Mouse (Mus musculus): ENCODE measurements around the gene Zc2hc1c.
A peak's percentile ranks its signal among the peaks of the same experiment; 100 is the strongest.

Gene Zc2hc1c

DNA sequence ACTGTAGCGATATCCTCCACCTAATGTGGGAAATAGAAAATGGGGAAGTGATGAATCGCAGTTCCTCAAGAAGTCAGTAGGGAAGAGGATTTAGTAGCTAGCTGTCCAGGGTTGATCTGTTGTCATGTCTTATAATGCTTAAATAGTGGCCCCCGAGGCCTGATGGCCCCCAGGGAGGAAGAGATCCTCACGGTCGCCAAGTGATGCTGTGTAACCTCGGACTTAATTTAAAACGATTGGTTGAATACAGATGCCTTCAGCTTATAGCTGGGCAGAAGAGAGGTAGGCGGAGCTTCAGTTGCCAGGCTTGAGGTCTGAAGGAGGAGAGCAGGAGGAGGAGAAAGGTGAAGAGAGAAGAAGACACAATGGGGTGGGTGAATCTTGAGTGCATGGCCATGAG is 4.1 kb upstream of the Zc2hc1c start:
- DNase-seq (ENCODE audit: low read depth, low spot score), result no peak

DNA sequence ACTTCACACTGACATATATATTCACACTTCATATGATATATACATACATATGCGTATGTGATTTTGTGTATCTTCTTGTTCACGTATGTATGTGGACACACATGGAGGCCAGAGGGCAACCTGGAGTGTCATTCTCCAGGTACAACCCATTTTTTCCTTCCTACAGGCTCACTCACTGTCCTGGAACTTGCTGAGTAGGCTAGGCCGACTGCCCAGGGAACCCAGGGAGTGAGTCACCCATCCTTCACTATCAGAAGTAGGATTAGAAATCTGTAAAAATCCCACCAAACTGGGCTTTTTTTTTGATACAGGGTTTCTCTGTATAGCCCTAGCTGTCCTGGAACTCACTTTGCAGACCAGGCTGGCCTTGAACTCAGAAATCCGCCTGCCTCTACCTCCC is 3.4 kb upstream of the Zc2hc1c start:
- no peak for DNase-seq (ENCODE audit: low read depth, low spot score)

DNA sequence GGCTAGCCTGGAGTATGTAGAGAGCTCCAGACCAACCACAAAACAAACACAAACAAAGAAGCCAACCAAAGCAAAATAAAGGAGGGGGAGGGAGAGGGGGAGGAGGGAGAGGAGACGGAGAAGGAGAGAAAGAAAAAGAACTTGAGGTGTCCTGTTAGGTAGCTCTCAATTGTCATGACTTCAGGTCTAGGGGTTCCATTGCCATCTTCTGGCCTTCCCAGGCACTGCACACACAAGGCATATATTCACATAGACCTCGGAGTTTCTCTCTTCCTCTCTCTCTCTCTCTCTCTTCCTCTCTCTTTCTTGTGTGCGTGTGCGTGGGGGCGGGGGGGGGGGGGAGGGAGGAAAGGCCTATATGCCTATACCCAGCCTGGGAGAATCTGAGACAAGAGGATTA is 1.4 kb upstream of the Zc2hc1c start:
- no peak for DNase-seq (ENCODE audit: low read depth, low spot score)

DNA sequence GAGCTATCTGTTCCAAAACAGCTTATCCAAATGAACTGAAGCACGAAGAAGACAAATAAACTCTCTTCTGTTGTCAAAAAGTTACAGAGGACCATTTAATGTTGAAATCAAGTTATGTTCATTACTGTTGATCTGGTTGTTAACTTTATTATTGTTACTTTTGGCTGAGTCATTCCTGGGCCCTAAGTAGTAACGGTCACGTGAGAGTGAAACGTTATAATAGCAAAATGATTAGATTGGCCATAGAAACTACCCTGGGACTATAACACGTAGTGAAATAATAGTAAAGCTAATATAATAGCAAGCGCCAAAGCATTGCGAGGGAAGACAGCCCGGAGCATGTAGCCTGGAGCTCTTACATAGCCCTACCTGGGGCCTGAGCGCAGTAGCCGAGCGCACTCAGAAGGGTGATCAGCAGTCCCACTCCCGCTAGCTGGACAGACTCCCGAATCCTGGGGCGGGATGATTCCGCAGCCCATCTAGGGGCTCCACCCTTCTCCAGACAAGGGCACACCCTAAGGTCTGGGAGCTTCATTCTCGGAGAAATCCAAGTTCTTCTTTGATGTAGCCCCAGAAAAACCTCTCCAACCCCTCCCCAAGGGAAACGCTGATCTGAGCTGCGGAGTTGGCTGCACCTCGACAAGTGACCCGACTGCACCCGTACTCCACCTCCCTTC is 444 bp upstream of the Zc2hc1c start, which contains the start of gene Acyp1:
Gene Acyp1, minus strand, starts transcription at position 630 of the 677 bp plus-strand sequence.
- DNase-seq (ENCODE audit: low read depth, low spot score), result no peak

DNA sequence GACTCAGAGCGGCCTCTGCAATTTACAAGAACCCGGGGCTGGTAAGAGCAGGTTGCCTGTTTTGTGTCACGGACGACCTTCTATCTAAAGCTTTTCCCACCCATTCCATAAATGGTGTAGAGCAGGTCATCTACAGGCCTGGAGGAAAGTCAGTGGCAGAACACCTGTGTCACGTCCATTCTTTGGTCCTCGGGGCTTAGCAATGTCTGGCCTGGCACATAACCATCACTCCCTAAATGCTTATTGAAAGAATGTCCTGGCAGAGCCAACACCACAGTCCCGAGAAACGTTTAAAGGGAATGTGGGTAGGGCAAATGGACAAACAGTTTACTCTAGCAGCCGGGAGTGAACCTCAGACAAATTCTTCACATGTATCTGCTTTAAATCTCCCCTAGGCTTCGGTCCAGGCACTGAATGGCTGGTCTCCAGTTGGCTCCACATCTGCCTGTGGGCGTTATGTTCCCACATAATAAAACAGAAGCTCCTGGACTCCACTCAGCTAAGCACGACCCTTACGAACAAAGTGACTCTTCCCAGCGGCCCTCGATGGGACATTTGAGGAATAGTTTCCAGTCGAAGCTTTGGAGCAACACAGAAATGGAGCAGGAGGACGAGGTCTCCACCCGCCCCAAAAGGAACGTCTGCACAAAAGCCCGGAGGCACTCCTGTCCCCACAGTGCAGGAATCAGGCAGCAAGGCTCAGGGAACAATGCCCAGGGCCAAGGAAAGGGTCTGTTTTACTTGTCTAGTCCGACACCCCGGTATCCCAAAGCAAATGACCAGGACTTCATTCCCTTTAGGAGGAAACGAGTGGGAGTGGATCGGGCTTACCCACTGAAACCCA is 988 bp downstream of the Zc2hc1c start:
- no peak for DNase-seq (ENCODE audit: low read depth, low spot score)

DNA sequence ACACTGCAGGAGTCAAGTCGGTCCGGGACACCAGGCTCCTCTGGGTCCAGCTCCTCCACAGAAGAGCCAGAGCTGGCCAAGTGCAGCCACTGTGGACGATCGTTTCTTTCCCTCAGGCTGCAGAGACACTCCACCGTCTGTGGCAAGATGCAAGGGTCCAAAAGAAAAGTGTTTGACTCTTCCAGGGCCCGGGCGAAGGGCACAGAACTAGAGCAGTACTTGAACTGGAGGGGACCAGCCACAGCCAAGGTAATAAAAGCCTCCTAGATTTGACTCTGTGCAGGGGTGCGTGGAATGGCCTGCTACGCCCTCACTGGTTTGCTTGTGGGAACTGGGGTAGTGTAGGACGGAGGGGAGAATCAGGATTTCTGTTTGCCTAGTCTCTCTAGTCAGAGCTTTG is 2.2 kb downstream of the Zc2hc1c start:
- DNase-seq (ENCODE audit: low read depth, low spot score), result no peak

DNA sequence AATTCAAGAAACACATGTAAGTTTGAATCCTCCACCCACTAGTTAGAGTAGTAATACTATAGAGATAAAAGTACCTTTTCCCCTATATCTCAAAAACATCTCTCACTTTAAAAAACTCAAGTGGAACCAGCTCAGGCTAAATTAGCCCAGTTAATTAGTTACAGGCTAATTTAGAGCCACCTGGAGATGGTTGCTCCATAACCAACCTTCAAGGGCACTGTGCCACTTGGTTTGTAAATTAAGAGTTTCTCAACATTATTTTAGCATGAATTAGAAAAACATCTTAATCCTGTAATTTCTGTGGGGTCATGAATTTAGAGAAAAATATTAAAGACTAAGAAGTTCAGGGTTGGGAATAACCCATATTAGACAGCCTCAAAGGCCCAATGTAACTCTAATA is 3.1 kb downstream of the Zc2hc1c start:
- no peak for DNase-seq (ENCODE audit: low read depth, low spot score)

DNA sequence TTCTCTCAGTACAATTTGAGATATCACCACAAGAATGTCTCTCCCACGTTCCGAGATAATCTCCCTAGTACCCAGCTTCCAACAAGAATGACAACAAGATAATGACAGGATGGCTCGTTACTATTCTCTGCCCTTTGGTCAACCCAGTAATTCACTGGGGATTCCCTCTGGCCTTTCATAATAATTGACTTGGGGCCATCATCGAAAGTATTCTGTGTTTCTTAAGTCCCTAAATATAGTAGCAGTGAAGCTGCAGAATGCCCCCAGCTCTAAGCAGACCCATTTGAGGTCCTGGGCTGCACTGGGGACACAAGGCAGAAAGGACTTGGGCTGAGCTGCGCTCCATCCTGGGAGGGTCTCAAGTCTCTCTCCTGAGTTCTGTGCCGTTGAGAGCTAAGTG is 3.9 kb downstream of the Zc2hc1c start:
- DNase-seq (ENCODE audit: low read depth, low spot score), result no peak

DNA sequence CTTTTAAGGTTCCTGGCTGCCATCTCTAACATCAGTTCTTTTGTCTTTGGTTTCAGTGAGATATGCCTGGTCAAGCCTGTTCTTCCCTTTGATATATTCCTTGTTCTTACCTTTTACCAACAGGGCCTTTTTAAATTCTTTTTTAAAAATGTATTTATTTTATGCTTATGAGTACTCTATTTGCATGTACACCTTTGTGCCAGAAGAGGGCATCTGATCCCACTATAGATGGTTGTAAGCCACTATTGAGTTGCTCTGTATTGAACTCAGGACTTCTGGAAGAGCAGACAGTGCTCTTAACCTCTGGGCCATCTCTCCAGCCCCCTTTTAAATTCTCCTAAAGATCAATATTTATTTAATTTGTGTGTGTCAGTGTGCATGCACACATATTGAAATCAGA is 4.5 kb downstream of the Zc2hc1c start:
- no peak for DNase-seq (ENCODE audit: low read depth, low spot score)

DNA sequence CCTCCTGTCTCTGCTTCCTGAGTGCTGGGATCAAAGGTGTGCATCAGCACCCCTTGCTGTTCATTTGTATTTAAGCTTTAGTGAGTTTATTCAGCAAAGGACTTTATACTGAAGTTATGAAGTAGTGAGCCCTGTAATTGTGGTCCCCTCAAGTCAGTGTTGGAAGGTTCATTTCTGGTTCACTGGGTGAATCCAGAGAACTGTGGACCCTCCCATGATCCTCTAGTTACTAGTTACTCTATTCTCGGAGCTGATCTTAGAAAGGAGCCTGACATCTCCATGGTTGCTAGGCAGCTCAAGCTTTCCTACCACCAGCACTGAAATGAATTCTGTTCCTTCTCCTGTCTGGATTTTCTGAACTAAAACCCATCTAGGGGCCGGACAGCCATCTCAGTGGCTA is 7.1 kb downstream of the Zc2hc1c start:
- DNase-seq (ENCODE audit: low read depth, low spot score), result no peak

DNA sequence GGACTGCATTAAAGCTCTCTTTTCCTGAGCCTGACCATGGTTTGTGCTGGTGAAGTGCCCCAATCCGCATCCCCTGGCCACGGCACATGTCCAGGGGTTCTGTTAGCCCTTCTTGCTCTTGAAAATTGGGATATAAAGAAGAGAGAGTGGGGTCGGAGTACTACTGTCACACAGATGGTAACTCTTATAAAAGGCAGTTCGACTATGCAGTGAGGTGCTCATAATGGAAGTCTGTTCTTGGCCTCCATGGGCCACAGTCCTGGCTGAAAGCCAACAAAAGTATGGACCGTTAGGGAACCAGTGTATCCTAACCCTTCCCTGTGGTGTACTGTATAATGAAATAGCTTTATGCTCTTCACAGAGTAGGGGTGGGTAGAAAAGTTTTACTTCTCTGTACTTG is 8.5 kb downstream of the Zc2hc1c start:
- DNase-seq (ENCODE audit: low read depth, low spot score), result no peak

DNA sequence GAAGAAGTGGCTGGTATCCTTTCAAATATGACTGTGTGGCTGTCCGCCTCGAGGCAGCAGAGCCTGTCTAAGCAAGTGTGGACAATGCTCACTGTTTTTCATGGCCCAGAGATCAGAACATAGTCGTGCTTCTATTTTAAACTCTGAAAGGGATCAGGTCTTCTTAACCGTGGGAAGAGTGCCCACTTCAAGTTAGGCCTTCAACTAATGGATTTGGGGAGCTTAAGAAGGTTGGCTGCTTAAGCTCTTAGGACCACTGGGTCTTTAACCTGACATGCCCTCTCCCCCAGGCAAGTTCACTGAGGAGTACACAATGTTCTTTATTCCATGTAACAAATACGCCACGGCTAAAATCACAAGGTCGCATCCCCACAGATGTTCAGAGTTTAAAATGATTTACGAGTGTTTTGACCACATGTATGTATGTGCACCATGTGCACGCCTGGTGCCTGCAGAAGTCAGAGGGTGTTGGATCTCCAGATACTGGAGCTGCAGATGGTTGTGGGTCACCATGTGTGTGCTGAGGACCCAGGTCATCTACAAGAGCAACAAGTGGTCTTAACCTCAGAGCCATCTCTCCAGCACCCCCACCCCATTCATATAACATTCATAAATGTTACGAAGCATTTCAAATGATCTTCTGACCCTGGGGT is 9.1 kb downstream of the Zc2hc1c start:
- DNase-seq (ENCODE audit: low read depth, low spot score), result no peak

DNA sequence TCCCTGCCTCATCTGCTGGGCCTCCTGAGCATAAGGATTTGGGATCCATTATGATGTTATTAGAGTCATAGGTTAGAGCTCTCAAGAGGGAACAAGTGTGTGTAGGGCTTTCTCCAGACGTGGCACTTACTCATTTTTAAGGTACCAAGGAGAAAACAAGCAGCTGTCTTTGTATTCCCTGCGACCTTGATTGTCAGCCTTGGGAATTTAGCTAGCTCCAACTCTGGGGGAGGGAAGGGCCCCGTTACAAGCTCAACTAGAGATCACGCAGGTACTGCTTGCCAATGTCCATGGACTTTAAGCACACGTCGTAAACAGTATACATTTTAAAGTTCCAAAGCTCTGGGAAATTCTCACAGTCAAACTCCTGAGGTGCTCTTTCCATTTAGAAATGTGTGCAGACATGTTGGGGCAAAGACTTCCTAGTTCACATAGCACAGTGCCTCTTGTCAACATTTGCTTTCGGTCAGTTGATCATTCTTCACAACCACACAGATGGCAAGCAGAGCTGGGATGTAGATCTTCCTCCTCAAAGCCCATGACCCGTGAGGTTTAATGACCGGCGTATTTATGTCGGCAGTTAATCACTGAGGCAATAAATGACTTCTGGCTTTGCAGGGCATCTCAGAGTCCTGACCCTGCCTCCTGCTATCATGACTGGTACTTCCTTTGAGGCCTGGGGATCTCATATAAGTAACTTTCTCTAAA is 9.9 kb downstream of the Zc2hc1c start:
- DNase-seq (ENCODE audit: low read depth, low spot score), result no peak

DNA sequence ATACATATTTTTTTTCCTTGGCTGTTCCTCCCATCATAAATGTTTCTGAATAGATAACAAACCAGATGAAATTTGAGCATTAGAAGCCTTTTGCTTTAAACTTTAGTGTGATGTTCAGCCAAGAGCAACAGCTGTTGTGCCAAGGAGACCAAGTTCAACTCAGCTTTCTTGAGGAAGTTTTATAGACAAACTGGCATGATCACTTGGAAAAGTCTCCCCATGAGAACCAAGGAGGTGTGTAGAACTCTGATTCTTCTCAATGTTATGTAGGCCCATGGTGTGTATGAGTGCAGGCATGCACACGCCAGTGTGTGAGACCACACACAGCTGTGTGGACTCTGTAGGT is 10.4 kb downstream of the Zc2hc1c start:
- no peak for DNase-seq (ENCODE audit: low read depth, low spot score)

DNA sequence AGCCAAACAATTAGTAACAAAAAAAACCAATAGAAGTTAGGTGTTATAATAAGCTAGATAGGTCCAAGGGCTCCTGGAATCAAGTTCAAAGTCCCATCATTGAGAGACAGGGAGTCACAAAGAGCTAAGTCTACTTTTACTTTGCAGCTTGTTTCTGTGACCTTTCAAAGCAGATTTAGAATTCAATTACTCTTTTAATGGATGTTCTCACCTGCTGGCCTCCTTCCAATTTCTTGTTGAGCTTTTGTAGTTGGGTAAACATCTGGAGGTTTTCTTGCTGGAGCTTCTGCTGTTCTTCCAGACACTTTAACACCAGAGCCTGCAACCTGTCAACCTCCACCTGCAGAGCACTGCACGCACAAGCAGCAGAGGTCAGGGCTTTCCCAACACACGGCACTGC is 14.9 kb downstream of the Zc2hc1c start:
- no peak for DNase-seq (ENCODE audit: low read depth, low spot score)

DNA sequence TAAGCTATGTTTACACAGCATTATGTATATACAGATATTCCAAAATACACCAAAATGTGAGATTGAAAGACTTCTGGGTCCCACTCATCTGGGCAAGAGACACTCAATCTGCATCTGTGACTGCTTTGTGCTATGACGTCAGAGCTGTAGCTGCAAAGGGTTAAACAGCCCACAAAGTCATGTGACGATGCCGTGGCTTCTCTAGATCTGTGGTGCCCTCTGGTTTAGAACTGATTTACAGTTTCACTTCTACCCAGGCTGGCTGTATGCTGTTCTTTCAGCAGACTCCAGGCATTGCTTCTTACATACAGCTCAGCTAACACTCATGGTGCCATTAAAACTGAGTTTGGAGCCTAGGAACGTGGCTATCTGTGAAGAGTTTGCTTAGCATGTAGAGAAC is 16.3 kb downstream of the Zc2hc1c start:
- no peak for DNase-seq (ENCODE audit: low read depth, low spot score)

DNA sequence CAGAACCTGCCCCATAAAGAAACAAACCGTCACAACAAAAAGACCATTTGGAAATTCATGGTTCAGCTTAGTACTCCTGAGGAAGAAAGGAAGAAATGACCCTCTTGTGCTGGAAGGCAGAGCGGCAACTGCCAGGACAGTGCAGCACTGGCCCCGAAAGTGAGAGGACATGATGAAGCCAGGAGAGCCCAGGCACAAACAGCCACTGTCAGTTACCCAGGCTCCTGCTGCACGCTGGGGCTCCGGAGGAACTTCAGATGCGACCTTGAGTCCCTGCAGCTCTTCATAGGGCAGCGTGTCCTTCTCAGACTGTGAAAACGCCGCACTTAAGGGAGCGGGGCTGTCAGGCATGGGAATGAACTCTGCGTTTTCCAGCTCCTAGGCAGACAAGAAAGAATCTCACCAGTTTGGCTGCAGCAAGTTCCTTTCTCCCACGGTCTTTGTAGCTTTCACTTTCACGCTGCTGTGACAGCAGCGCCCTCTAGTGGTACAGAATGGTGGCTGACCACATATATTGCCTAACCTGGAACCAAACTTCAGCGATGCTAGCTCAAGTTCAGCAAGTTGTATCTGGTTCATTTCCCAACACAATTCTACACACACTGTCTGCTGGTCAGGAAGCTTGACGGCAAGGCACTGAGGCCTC is 17.0 kb downstream of the Zc2hc1c start:
- peak; percentile 86 for DNase-seq (ENCODE audit: low read depth, low spot score)

DNA sequence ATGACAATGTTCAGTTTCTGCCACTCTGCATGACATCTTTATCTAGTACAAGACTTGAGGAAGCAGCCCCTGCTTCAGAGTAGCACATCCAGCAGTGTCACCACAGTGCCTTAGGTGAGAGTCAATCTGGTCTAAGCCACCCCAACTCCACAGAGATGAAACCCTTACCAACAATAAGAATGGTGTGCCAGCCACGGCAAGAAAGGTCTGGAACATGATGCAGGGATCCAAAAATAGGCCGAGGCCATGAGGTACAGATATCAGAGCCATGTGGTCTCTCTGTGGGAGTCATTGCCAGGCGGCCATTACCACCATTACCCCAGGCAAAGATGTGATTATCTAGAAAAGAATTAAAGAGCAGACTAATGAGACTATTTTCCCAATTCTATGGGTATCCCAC is 20.3 kb downstream of the Zc2hc1c start:
- no peak for DNase-seq (ENCODE audit: low read depth, low spot score)

DNA sequence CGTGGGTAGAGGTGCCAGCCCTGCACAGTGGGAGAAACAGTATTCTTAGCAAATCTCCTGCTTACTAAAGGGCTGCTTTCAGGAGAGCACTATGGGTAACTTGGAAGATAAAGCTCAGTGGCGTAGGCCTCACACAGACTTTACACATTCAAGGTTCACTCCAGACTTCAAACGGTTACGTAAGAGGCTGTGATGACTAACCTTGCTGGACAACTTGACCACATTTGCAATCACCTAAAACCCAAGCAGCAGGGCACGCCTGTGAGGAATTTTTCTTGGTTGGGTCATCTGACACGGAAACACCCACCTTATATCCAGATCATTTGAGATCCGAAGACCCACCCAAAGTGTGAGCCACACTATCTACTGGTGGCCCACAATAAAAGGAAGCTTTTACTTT is 41.8 kb downstream of the Zc2hc1c start:
- no peak for DNase-seq (ENCODE audit: low read depth, low spot score)

DNA sequence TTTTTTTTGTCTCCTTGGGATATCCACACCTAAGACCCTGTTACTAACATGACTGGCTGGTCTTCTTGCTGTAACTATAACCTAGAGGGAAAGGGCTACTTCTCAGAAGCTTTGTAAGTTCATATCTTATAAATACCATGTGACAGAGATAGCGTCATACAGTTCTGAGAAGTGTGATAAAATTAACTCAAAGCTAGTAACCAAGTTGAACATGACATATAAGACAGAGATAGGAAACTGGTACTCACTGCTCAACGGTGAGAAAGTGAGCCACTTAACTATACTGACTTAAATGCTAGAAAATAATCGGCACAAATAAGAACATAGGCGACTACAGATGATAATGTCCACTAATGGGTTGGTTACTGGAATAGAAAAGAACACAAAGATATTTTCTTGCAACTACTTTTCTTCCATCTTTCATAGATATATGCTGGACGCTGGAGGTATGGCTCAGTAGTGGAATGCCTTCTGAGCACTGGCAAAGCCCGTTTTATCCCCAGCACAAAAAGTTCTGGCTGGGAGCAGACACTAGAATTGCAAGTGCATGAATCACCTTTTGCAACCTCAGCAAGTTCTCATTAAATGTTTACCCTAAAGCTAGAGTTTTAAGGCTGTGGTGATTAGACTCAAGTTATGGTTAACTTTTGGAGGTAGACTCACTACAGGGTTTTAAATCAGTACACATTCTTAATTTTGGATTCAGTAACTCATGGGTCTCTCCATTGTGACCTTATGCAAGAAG is 49.3 kb downstream of the Zc2hc1c start:
- DNase-seq (ENCODE audit: low read depth, low spot score), result no peak

DNA sequence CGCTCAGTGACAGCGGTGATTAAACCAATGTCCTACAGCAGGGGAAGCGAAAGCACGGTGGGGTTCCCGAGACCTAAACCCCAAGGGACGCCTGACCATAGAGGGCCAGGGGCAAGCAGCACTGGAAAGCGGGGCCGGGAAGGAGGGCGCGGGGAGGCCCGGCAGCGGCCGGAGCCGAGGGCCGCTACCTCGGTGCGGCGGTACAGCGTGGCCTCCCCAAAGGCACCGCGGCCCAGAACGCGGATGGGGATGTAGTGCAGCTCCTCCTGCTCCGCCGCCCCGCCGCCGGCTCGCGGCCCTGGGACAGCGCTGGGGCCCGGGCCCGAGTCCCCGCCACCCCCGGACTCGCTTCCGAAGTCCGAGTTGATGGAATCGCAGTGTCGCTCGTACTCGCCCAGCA is 50.4 kb downstream of the Zc2hc1c start:
- DNase-seq (ENCODE audit: low read depth, low spot score), result no peak

Measured in skeletal muscle tissue, adult 2 months (tissue).